Mouse (Mus musculus): ENCODE results near the gene Dnah17. TPM values are rescaled to one million over a fixed set of nuclear protein-coding genes. Genes with fewer than 3 reads are reported as not detected.

Gene Dnah17
- polyA plus RNA-seq, 1 experiment from 2014 or later, result 0.13 TPM

DNA sequence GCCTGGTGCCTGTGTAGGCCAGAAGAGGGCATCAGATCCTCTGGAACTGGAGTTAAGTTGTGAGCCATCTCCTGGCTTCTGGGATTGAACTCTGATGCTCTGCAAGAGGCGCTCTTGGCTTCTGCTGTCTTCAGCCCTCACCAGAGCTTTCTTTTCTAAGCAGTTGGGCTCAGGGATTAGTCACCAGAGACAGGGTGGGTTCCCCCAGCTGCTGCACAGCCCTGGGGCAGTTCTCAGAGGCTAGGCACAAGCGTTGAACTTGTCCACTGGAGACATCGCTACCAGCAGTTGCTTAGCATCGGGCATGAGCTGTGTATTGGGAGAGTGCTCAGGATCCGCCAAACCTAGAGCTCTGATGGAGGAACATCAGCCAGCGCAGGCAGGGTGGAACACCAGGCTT lies 101.3 kb downstream of the Dnah17 start:
- ATAC-seq, result no peak
- Histone ChIP-seq H3K9ac (ENCODE audit: low read depth, low read length) (no peak overlapping the region), H3K4me1 (ENCODE audit: control insufficient read depth, insufficient read depth, low read length) (no peaks in the 10 kb centered on the region; the same call in 1 of the 2 replicates), H3K4me3 (ENCODE audit: low read length) (no peak overlapping the region), H3K27ac (ENCODE audit: low read length) (no peak overlapping the region), H3K9me3 (ENCODE audit: control insufficient read depth, low read length) (no peaks in the 10 kb centered on the region), H3K27me3 (replicated peaks; ENCODE audit: control insufficient read depth, insufficient read depth, low read length) (no peaks in the 10 kb centered on the region), H3K36me3 (ENCODE audit: control insufficient read depth, insufficient read depth, low read length) (peaks cover 6% of the 10 kb centered on the region), H3K4me2 (ENCODE audit: low read depth, low read length) (no peak overlapping the region)
- 89% methylated on average over 6 of the region's 6 CpGs for WGBS

DNA sequence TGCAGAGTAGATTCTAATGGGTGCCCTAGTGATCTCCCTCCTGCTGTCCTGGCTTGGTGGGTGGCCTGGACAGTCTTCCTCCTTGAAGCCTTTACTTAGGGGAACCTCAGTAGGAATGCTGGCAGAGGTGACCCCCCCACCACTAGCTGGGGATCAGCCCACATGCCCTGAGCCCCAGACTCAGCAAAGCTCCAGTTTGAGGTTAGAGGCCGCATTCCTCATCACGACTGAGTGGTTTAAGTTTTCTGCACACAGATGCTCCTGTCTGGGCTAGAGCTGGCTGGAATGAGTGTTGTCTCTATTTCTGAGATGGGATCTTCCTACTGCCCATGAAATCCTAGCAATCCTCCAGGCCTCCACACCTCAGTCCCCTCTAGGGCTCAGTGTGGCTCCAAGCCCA lies 106.3 kb downstream of the Dnah17 start:
- no peaks in the 10 kb centered on the region for H3K9me3 ChIP-seq (ENCODE audit: control insufficient read depth, low read length)
- 76% methylated on average over 2 of the region's 2 CpGs for WGBS
- H3K4me1 ChIP-seq (ENCODE audit: control insufficient read depth, insufficient read depth, low read length), result no peaks in the 10 kb centered on the region
- H3K36me3 ChIP-seq (ENCODE audit: control insufficient read depth, insufficient read depth, low read length), result peaks cover 2% of the 10 kb centered on the region; the same call in 1 of the 2 replicates
- H3K4me2 ChIP-seq (ENCODE audit: low read depth, low read length), result no peak overlapping the region
- H3K9ac ChIP-seq (ENCODE audit: low read depth, low read length), result no peak overlapping the region
- H3K4me3 ChIP-seq (ENCODE audit: low read length), result no peak overlapping the region
- no peaks in the 10 kb centered on the region for H3K27me3 ChIP-seq (replicated peaks; ENCODE audit: control insufficient read depth, insufficient read depth, low read length)
- H3K27ac ChIP-seq (ENCODE audit: low read length), result no peak overlapping the region
- ATAC-seq, result no peak

DNA sequence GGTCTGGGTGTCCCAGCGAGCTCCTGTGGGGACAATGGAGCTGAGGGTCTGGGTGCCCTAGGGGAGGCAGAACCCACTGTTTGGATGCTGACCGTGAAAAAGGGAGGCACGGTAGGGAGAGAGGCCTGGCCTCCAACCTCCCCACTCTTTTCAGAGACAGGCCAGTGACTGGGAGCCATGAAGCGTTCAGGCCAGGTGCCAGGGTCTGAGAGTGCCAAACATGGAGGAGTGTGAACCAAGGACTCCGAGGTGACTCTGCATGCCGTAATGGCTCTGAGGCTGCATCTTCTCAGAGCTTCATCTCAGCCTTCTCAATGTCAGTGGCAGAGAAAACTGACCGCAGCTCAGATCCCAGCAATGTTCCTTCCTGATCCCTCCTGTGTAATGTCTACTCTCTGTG lies 107.0 kb downstream of the Dnah17 start:
- no peaks in the 10 kb centered on the region for H3K27me3 ChIP-seq (replicated peaks; ENCODE audit: control insufficient read depth, insufficient read depth, low read length)
- H3K4me2 ChIP-seq (ENCODE audit: low read depth, low read length), result no peak overlapping the region
- no peak for ATAC-seq
- H3K36me3 ChIP-seq (ENCODE audit: control insufficient read depth, insufficient read depth, low read length), result peaks cover 2% of the 10 kb centered on the region; the same call in 1 of the 2 replicates
- H3K4me1 ChIP-seq (ENCODE audit: control insufficient read depth, insufficient read depth, low read length), result no peaks in the 10 kb centered on the region
- no peak overlapping the region for H3K27ac ChIP-seq (ENCODE audit: low read length)
- H3K9ac ChIP-seq (ENCODE audit: low read depth, low read length), result no peak overlapping the region
- no peak overlapping the region for H3K4me3 ChIP-seq (ENCODE audit: low read length)
- WGBS, result 93% methylated on average over 7 of the region's 7 CpGs
- no peaks in the 10 kb centered on the region for H3K9me3 ChIP-seq (ENCODE audit: control insufficient read depth, low read length)

DNA sequence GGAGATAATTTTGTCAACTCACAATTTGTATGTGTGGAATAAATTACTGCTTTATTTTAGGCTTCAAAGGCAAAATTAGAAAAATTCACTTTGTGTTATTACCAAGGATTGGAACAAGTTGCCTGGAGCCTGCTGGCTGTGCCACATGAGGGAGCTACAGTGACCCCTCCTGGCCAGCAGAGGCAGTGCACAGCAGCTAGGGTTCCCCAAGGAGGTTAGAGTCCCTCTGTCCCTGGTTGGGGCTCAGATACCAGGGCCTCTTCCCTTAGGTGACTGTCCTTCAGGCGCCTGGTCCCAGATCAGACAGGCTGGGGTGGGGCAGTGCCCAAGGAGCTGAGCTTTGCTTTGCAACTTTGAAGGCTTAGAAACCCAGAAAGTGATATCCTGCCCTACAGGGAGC lies 108.6 kb downstream of the Dnah17 start:
- Histone ChIP-seq H3K4me2 (ENCODE audit: low read depth, low read length) (no peak overlapping the region), H3K27me3 (replicated peaks; ENCODE audit: control insufficient read depth, insufficient read depth, low read length) (no peaks in the 10 kb centered on the region), H3K27ac (ENCODE audit: low read length) (no peak overlapping the region), H3K4me1 (ENCODE audit: control insufficient read depth, insufficient read depth, low read length) (no peaks in the 10 kb centered on the region), H3K9me3 (ENCODE audit: control insufficient read depth, low read length) (no peaks in the 10 kb centered on the region), H3K9ac (ENCODE audit: low read depth, low read length) (no peak overlapping the region), H3K36me3 (ENCODE audit: control insufficient read depth, insufficient read depth, low read length) (peaks cover 9% of the 10 kb centered on the region; the same call in 1 of the 2 replicates), H3K4me3 (ENCODE audit: low read length) (no peak overlapping the region)
- ATAC-seq, result peak; percentile 51
- 71% methylated on average over 1 of the region's 1 CpGs for WGBS

DNA sequence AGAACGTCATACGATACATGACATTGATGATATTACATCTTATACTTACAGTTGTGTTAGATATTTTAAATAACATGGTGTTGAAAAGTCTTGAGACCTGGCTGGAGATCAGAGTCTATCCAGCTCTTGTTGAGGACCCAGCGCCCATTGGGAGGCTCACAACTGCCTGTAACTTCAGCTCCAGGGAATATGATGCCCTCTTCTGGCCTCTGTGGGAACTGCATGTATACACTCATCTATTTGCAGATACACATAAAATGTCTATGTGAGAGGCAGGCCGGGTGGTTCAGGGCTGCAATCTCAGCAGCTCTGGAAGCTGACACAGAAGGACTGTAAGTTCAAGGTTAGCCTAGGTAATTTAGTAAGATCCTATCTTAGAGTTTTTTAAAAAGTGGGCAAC lies 112.1 kb downstream of the Dnah17 start:
- ATAC-seq, result no peak
- no peaks in the 10 kb centered on the region for H3K27me3 ChIP-seq (replicated peaks; ENCODE audit: control insufficient read depth, insufficient read depth, low read length)
- H3K4me2 ChIP-seq (ENCODE audit: low read depth, low read length), result no peak overlapping the region
- peaks cover 10% of the 10 kb centered on the region; the same call in 1 of the 2 replicates for H3K36me3 ChIP-seq (ENCODE audit: control insufficient read depth, insufficient read depth, low read length)
- 93% methylated on average over 4 of the region's 4 CpGs for WGBS
- no peaks in the 10 kb centered on the region for H3K9me3 ChIP-seq (ENCODE audit: control insufficient read depth, low read length)
- no peaks in the 10 kb centered on the region for H3K4me1 ChIP-seq (ENCODE audit: control insufficient read depth, insufficient read depth, low read length)
- no peak overlapping the region for H3K9ac ChIP-seq (ENCODE audit: low read depth, low read length)
- no peak overlapping the region for H3K27ac ChIP-seq (ENCODE audit: low read length)
- H3K4me3 ChIP-seq (ENCODE audit: low read length), result no peak overlapping the region

DNA sequence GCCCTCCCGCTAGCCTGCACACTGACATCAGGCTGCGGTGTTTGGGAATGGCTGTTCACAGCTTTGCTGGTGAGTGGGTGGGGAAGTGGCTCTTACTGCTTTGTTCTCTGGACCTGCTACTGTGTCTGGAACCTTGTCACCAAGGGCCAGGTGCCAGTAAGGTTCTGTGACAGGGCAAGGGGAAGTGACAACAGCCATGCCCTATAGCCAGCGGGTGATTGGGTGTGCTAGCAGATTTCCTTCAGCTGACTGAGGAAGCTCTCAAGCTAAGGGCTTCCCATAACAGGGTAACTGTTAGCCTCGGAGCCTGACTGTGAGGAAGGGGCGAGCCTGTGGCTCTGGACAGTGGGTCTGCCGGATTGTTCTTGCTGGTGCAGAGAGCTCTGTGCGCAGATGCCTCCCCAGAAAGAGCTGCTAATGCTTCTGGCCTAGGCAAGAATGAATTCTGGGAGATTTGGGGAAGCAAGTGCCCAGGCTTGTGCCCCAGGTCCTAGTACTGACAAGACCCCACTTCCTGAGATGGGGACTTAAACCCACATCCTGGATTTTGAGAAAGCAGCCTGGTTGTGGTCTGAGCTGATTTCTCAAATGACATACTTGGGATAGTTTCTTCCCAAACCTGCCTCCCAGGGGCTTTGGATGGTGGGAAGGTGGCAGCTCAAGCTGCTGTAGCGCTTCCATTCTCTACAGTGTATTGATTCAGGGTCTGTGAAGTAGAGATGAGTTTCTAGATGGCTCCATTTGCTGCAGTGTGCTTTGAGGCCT lies 114.9 kb downstream of the Dnah17 start:
- H3K4me1 ChIP-seq (ENCODE audit: control insufficient read depth, insufficient read depth, low read length), result peaks cover 23% of the 10 kb centered on the region
- H3K36me3 ChIP-seq (ENCODE audit: control insufficient read depth, insufficient read depth, low read length), result peaks cover 10% of the 10 kb centered on the region; the same call in 1 of the 2 replicates
- no peak overlapping the region for H3K9ac ChIP-seq (ENCODE audit: low read depth, low read length)
- no peak for ATAC-seq
- H3K4me3 ChIP-seq (ENCODE audit: low read length), result no peak overlapping the region
- H3K4me2 ChIP-seq (ENCODE audit: low read depth, low read length), result no peak overlapping the region
- H3K27ac ChIP-seq (ENCODE audit: low read length), result peak overlapping the region; percentile 16; the same call in 1 of the 2 replicates
- no peaks in the 10 kb centered on the region for H3K27me3 ChIP-seq (replicated peaks; ENCODE audit: control insufficient read depth, insufficient read depth, low read length)
- H3K9me3 ChIP-seq (ENCODE audit: control insufficient read depth, low read length), result no peaks in the 10 kb centered on the region
- 89% methylated on average over 8 of the region's 8 CpGs for WGBS

DNA sequence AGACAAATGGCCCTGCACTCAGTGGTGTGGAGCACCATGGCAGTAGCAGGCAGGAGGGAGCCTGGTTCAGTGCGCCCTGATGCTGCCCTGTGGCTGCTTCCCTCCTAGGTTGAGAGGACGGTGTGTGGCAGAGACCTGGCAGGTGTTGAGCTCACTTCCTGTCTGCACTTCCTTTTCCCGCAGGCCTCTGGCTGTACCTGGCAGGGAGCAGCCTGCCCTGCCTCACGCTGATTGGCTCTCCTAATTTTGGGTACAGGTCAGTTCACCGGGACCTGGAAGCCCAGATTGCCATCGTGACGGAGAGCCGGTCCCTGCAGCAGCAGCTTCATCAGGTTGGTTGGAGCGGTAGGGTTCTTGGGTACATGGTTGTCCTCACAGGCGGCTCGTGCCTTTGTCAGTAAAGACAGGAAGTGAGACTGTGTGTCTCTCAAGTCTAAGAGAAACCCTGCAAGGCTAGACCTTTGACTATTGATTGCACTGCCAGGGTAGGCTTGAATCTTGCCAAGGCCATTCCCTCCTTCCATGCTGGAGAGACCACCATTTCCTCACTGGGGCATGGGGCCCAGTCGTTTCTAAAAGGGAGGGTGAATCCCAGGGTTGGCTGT lies 115.9 kb downstream of the Dnah17 start:
- no peak overlapping the region for H3K4me3 ChIP-seq (ENCODE audit: low read length)
- peaks cover 31% of the 10 kb centered on the region for H3K4me1 ChIP-seq (ENCODE audit: control insufficient read depth, insufficient read depth, low read length)
- WGBS, result 82% methylated on average over 12 of the region's 12 CpGs
- no peak overlapping the region for H3K27ac ChIP-seq (ENCODE audit: low read length)
- ATAC-seq, result no peak
- H3K36me3 ChIP-seq (ENCODE audit: control insufficient read depth, insufficient read depth, low read length), result peaks cover 10% of the 10 kb centered on the region; the same call in 1 of the 2 replicates
- H3K9ac ChIP-seq (ENCODE audit: low read depth, low read length), result no peak overlapping the region
- H3K27me3 ChIP-seq (replicated peaks; ENCODE audit: control insufficient read depth, insufficient read depth, low read length), result no peaks in the 10 kb centered on the region
- no peaks in the 10 kb centered on the region for H3K9me3 ChIP-seq (ENCODE audit: control insufficient read depth, low read length)
- H3K4me2 ChIP-seq (ENCODE audit: low read depth, low read length), result no peak overlapping the region

DNA sequence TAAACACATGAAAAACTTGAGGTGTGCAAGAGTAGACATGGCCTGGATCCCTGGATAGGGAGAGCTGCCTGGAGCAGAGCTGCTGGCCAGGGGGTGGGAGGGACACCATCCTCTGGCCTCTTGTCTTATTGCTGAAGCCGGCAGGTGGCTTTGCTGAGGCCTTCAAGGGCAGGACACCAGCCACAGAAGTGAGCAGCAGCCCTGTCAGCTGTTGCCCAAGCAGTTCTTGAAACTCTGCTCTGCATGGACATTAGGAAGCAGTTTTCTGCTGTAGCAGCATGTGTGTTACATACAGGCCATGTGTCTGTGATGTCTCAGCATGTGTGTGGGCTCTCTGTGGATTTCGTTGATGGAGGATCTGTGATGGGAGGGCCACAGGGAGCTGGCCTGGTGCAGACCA lies 117.1 kb downstream of the Dnah17 start:
- WGBS, result 62% methylated on average over 2 of the region's 2 CpGs
- ATAC-seq, result no peak
- peak overlapping the region; percentile 42; the same call in 1 of the 2 replicates for H3K27ac ChIP-seq (ENCODE audit: low read length)
- H3K4me3 ChIP-seq (ENCODE audit: low read length), result no peak overlapping the region
- no peak overlapping the region for H3K4me2 ChIP-seq (ENCODE audit: low read depth, low read length)
- no peaks in the 10 kb centered on the region for H3K27me3 ChIP-seq (replicated peaks; ENCODE audit: control insufficient read depth, insufficient read depth, low read length)
- H3K36me3 ChIP-seq (ENCODE audit: control insufficient read depth, insufficient read depth, low read length), result peaks cover 9% of the 10 kb centered on the region; the same call in 1 of the 2 replicates
- H3K4me1 ChIP-seq (ENCODE audit: control insufficient read depth, insufficient read depth, low read length), result peaks cover 43% of the 10 kb centered on the region
- H3K9me3 ChIP-seq (ENCODE audit: control insufficient read depth, low read length), result no peaks in the 10 kb centered on the region
- peak overlapping the region; percentile 6; the same call in 1 of the 2 replicates for H3K9ac ChIP-seq (ENCODE audit: low read depth, low read length)

DNA sequence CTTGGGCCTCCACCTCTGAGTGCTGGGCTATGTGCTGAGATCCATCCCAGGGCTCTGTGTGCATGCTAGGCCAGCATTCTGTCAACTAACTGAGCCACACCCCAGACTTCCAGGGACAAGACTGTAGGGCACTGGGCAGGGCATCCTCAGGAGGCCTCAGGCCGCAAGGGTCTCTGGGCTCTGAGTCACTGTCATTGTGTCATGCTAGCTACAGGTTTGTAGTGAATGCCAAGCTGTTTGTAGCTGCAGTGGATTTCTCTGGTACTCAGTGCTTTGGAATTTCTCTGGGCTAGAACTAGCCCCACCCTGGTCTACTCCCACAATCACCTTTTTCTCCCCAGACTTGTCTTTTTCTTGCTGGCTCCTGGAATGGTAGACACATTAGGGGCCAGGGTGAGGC lies 117.8 kb downstream of the Dnah17 start:
- Histone ChIP-seq H3K9ac (ENCODE audit: low read depth, low read length) (no peak overlapping the region), H3K36me3 (ENCODE audit: control insufficient read depth, insufficient read depth, low read length) (peaks cover 4% of the 10 kb centered on the region; the same call in 1 of the 2 replicates), H3K27ac (ENCODE audit: low read length) (peak overlapping the region; percentile 42; the same call in 1 of the 2 replicates), H3K27me3 (replicated peaks; ENCODE audit: control insufficient read depth, insufficient read depth, low read length) (no peaks in the 10 kb centered on the region), H3K4me2 (ENCODE audit: low read depth, low read length) (no peak overlapping the region), H3K9me3 (ENCODE audit: control insufficient read depth, low read length) (no peaks in the 10 kb centered on the region), H3K4me1 (ENCODE audit: control insufficient read depth, insufficient read depth, low read length) (peaks cover 50% of the 10 kb centered on the region), H3K4me3 (ENCODE audit: low read length) (no peak overlapping the region)
- ATAC-seq, result peak; percentile 16; the same call in 1 of the 2 replicates
- WGBS, result 65% methylated on average over 1 of the region's 1 CpGs
